Mouse (Mus musculus) neural tube, embryonic 11.5 days (tissue): ENCODE measurements around the gene Afdn. TPM values are rescaled to one million over a fixed set of nuclear protein-coding genes. Genes with fewer than 3 reads are reported as not detected.

Source experiments
- ATAC-seq: fragments of 200-750 bp; cut with Nextera tagmentation; 2 replicates; pipeline ENCODE4 v1.8.0; 2017; ENCODE audit warnings: moderate number of reproducible peaks, mild to moderate bottlenecking, moderate TSS enrichment, moderate library complexity; ENCODE audit not compliant: insufficient read depth, low FRiP score, low TSS enrichment
- DNase-seq: peaks from one replicate; pipeline ENCODE4 v3.0.0-alpha.2; 2015; ENCODE audit warnings: low spot score
- H3K27ac ChIP-seq: fragments of 300-500 bp; sonication (generic); 2 replicates; pipeline ENCODE4 v1.5.1; 2014; ENCODE audit warnings: low read depth, mild to moderate bottlenecking, low read length
- H3K27me3 ChIP-seq: fragments of 300-500 bp; sonication (generic); 2 replicates; pipeline ENCODE4 v1.6.1; 2014; ENCODE audit warnings: mild to moderate bottlenecking, low read length, mixed read lengths; ENCODE audit not compliant: control insufficient read depth, insufficient read depth
- H3K36me3 ChIP-seq: fragments of 300-500 bp; sonication (generic); 2 replicates; pipeline ENCODE4 v1.6.1; 2014; ENCODE audit warnings: mild to moderate bottlenecking, low read length, moderate library complexity, mixed read lengths; ENCODE audit not compliant: control insufficient read depth, insufficient read depth
- H3K4me1 ChIP-seq: fragments of 300-500 bp; sonication (generic); 2 replicates; pipeline ENCODE4 v1.6.1; 2014; ENCODE audit warnings: low read length, mixed read lengths; ENCODE audit not compliant: control insufficient read depth, insufficient read depth
- H3K4me2 ChIP-seq: fragments of 300-500 bp; sonication (generic); 2 replicates; pipeline ENCODE4 v1.6.1; 2014; ENCODE audit warnings: low read depth, mild to moderate bottlenecking, moderate library complexity
- H3K4me3 ChIP-seq: fragments of 300-500 bp; sonication (generic); 2 replicates; pipeline ENCODE4 v1.5.1; 2014; ENCODE audit warnings: low read depth, low read length
- H3K9ac ChIP-seq: fragments of 300-500 bp; sonication (generic); 2 replicates; pipeline ENCODE4 v1.6.1; 2014; ENCODE audit warnings: mild to moderate bottlenecking, low read length
- H3K9me3 ChIP-seq: fragments of 300-500 bp; sonication (generic); 2 replicates; pipeline ENCODE4 v1.6.1; 2016; ENCODE audit warnings: low read length; ENCODE audit not compliant: control insufficient read depth
- WGBS: fragments of 180-500 bp; shearing (Covaris S2); extraction: QIAGEN DNeasy Blood & Tissue Kit; methylation state at CpG from one replicate; pipeline ENCODE4 v1.1.7; 2014; 5-methylcytosine and 5-hydroxymethylcytosine counted together
- polyA plus RNA-seq: library from polyadenylated mRNA; unstranded; fragments of >200 nt; fragmentation: Nextera tagmentation; extraction: Ambion mirVana; gene quantifications from 2 replicates; pipeline ENCODE4 v1.2.1, GENCODE M21; 2014

Gene Afdn
- polyA plus RNA-seq, 1 experiment from 2014 or later = 90.1 TPM

GRCm38 (mm10) chr17:13883540-13883939 is 123.2 kb downstream of the Afdn start:
- DNase-seq (no peak), ATAC-seq (no peak)
- Histone ChIP-seq H3K27me3 (no peaks in the 10 kb centered on the region), H3K27ac (no peak overlapping the region), H3K4me2 (no peak overlapping the region), H3K9me3 (no peaks in the 10 kb centered on the region), H3K4me1 (no peaks in the 10 kb centered on the region), H3K9ac (no peak overlapping the region), H3K36me3 (peaks cover 2% of the 10 kb centered on the region), H3K4me3 (no peak overlapping the region)
- 75% methylated on average over 5 of the region's 5 CpGs for WGBS

DNA sequence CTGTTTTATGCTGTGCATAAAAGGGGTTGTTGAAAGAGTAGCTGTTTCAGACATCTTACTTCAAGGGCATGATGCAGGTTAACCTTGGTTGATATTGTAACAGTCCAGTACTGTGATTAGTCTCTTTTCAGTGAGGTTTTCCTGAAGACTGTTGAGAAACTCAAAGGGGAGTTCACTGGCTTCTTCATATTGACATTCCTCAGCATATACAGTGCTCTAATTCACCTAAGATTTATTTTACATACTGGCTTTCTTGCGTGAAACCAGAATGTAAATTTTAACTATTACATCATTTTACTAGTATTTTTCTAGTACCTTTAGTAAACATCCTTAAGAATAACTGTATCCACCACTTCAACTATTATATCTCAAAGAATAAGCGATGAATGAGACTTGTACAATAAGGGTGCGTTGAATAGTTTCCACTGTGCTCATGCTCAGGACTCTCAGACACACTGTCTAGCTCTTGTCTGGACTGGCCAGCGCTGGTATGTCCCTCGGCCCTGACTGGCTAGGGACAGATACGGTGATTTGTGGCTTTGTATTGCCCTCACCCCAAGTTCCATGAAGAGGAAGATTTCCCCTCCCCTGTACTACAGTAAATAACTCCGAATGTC is 129.6 kb downstream of the Afdn start:
- no peaks in the 10 kb centered on the region for H3K9me3 ChIP-seq
- DNase-seq (no peak), ATAC-seq (no peak)
- no peak overlapping the region for H3K4me2 ChIP-seq
- no peaks in the 10 kb centered on the region for H3K27me3 ChIP-seq
- no peaks in the 10 kb centered on the region for H3K4me1 ChIP-seq
- 87% methylated on average over 7 of the region's 7 CpGs for WGBS
- no peak overlapping the region for H3K4me3 ChIP-seq
- no peak overlapping the region for H3K9ac ChIP-seq
- no peak overlapping the region for H3K27ac ChIP-seq
- no peaks in the 10 kb centered on the region; the same call in 1 of the 2 replicates for H3K36me3 ChIP-seq

DNA sequence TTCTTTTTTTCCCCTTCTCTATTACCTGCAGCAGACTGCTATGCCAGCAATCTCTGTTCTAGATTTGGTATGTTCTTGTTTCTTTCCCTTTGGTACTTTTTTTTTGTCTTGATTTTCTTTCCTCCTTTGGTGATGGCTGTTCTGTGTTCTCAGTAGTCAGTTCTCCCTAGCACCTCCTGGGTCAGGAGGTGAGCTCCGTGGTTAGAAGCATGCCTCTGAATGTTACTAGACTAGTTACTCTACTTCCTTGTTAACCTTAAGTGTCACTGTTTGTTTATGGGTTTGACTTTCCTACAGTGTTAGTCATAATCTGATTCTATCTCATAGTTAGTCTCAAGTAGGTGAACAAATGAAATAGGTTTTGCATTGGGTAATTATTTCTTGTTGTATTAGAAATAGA is 130.6 kb downstream of the Afdn start:
- no peaks in the 10 kb centered on the region for H3K27me3 ChIP-seq
- H3K9me3 ChIP-seq = no peaks in the 10 kb centered on the region
- no peak overlapping the region for H3K9ac ChIP-seq
- H3K4me2 ChIP-seq = no peak overlapping the region
- WGBS = 87% methylated on average over 1 of the region's 1 CpGs
- DNase-seq (no peak), ATAC-seq (no peak)
- no peaks in the 10 kb centered on the region for H3K4me1 ChIP-seq
- H3K4me3 ChIP-seq = no peak overlapping the region
- H3K36me3 ChIP-seq = no peaks in the 10 kb centered on the region; the same call in 1 of the 2 replicates
- no peak overlapping the region for H3K27ac ChIP-seq

GRCm38 (mm10) chr17:13898838-13899237 is 138.5 kb downstream of the Afdn start:
- 88% methylated on average over 15 of the region's 17 CpGs for WGBS
- ATAC-seq (no peak), DNase-seq (no peak)
- no peak overlapping the region for H3K4me3 ChIP-seq
- no peaks in the 10 kb centered on the region for H3K27me3 ChIP-seq
- no peaks in the 10 kb centered on the region for H3K9me3 ChIP-seq
- no peak overlapping the region for H3K9ac ChIP-seq
- peaks cover 5% of the 10 kb centered on the region; the same call in 1 of the 2 replicates for H3K36me3 ChIP-seq
- H3K4me1 ChIP-seq = no peaks in the 10 kb centered on the region
- H3K27ac ChIP-seq = no peak overlapping the region
- H3K4me2 ChIP-seq = no peak overlapping the region

DNA sequence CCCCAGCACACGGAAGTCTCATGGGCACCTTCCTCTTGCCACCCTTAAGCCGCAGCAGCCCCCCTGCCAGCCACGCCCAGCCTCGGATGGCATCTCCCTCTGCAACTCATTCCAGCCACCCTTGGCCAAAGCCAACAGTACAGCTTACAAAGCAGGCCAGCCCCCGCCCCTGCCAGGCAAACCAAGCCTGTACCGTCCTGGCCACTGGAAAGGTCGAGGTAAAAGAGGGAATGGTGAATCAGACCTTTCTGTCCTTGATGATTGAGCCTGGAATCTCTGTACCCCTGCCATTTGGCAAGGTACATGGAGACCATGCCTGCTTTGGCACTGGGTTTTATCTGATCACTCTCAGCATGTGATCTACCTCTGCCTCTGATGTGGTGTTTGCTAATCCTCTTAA is 138.9 kb downstream of the Afdn start:
- H3K4me3 ChIP-seq = no peak overlapping the region
- H3K27ac ChIP-seq = no peak overlapping the region
- no peaks in the 10 kb centered on the region for H3K4me1 ChIP-seq
- 92% methylated on average over 7 of the region's 7 CpGs for WGBS
- H3K9me3 ChIP-seq = no peaks in the 10 kb centered on the region
- no peak overlapping the region for H3K4me2 ChIP-seq
- peaks cover 5% of the 10 kb centered on the region; the same call in 1 of the 2 replicates for H3K36me3 ChIP-seq
- H3K27me3 ChIP-seq = no peaks in the 10 kb centered on the region
- no peak for ATAC-seq
- no peak for DNase-seq
- H3K9ac ChIP-seq = no peak overlapping the region

- Histone ChIP-seq H3K4me3 (no peak overlapping the region), H3K27me3 (no peaks in the 10 kb centered on the region), H3K9me3 (no peaks in the 10 kb centered on the region), H3K4me2 (no peak overlapping the region), H3K4me1 (no peaks in the 10 kb centered on the region), H3K36me3 (peaks cover 7% of the 10 kb centered on the region; the same call in 1 of the 2 replicates), H3K9ac (no peak overlapping the region), H3K27ac (no peak overlapping the region)
- DNase-seq (no peak), ATAC-seq (no peak)
- WGBS = 87% methylated on average over 8 of the region's 8 CpGs
Measured at GRCm38 (mm10) chr17:13903793-13904192, 143.5 kb downstream of the Afdn start.

DNA sequence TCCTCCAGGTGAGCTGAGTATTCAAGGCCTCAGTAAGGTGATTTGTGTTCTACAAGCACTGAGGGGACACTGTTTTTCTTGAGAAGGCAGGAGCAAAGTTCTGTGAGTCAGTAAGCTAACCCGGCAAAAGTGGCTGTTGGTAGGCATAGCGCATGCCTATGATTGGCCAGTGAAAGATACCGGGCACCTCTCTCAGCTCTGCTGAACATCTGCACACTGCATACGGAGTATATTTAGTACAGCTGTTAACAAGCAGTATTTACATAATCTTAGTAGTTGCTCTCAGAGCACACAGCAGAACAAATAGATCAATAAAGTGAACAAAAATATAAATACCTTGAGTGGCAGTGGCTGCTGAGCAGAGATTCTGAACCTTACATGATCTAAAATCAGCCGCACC is 146.7 kb downstream of the Afdn start:
- no peaks in the 10 kb centered on the region for H3K9me3 ChIP-seq
- DNase-seq = no peak
- no peak overlapping the region for H3K27ac ChIP-seq
- no peak for ATAC-seq
- no peak overlapping the region for H3K9ac ChIP-seq
- H3K27me3 ChIP-seq = no peaks in the 10 kb centered on the region
- 93% methylated on average over 5 of the region's 5 CpGs for WGBS
- no peak overlapping the region for H3K4me3 ChIP-seq
- H3K36me3 ChIP-seq = peaks cover 7% of the 10 kb centered on the region; the same call in 1 of the 2 replicates
- no peaks in the 10 kb centered on the region for H3K4me1 ChIP-seq
- no peak overlapping the region for H3K4me2 ChIP-seq

DNA sequence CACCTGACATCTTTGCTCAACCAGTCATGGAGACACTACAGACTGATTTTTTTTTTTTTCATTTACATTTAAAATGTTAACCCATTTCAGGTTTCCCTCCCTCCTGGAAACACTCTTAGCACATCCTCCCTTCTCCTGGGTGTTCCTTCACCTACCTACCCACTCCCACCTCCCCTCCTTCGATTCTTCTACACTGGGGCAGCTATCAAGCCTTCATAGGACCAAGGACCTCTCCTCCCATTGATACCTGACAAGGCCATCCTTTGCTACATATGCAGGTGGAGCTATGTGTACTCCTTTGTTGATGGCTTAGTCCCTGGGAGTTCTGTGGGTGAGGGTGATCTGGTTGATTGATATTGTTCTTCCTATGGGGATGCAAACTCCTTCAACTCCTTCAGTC is 147.3 kb downstream of the Afdn start:
- Histone ChIP-seq H3K27ac (no peak overlapping the region), H3K4me2 (no peak overlapping the region), H3K4me3 (no peak overlapping the region), H3K27me3 (no peaks in the 10 kb centered on the region), H3K36me3 (peaks cover 7% of the 10 kb centered on the region; the same call in 1 of the 2 replicates), H3K4me1 (no peaks in the 10 kb centered on the region), H3K9me3 (no peaks in the 10 kb centered on the region), H3K9ac (no peak overlapping the region)
- ATAC-seq = no peak
- 87% methylated on average over 1 of the region's 1 CpGs for WGBS
- DNase-seq = no peak

GRCm38 (mm10) chr17:13913951-13914350 is 153.6 kb downstream of the Afdn start:
- no peak overlapping the region for H3K4me2 ChIP-seq
- no peaks in the 10 kb centered on the region for H3K4me1 ChIP-seq
- no peak overlapping the region for H3K9ac ChIP-seq
- no peak overlapping the region for H3K27ac ChIP-seq
- DNase-seq = no peak
- ATAC-seq = no peak
- H3K4me3 ChIP-seq = no peak overlapping the region
- H3K9me3 ChIP-seq = no peaks in the 10 kb centered on the region
- H3K36me3 ChIP-seq = no peaks in the 10 kb centered on the region
- WGBS = 83% methylated on average over 4 of the region's 4 CpGs
- H3K27me3 ChIP-seq = no peaks in the 10 kb centered on the region
